Mouse (Mus musculus) myocyte (in vitro differentiated cells): ENCODE results near the gene Etd.

ENCODE experiments used
- E2F4 ChIP-seq: IDR thresholded peaks from one replicate; pipeline ENCODE4 v1.6.1; 2011; ENCODE audit warnings: mild to moderate bottlenecking, control low read depth, moderate library complexity; ENCODE audit not compliant: insufficient read depth
- MAX ChIP-seq: IDR thresholded peaks from one replicate; pipeline ENCODE4 v1.6.1; 2011; ENCODE audit warnings: low read depth, mild to moderate bottlenecking, control low read depth
- POLR2A ChIP-seq: IDR thresholded peaks from one replicate; pipeline ENCODE4 v1.6.1; 2011; ENCODE audit warnings: low read depth, mild to moderate bottlenecking, control low read depth, moderate library complexity; ENCODE audit not compliant: insufficient read length
- USF1 ChIP-seq: IDR thresholded peaks from one replicate; pipeline ENCODE4 v1.6.1; 2011; ENCODE audit warnings: low read depth, mild to moderate bottlenecking, control low read depth, moderate library complexity

DNA sequence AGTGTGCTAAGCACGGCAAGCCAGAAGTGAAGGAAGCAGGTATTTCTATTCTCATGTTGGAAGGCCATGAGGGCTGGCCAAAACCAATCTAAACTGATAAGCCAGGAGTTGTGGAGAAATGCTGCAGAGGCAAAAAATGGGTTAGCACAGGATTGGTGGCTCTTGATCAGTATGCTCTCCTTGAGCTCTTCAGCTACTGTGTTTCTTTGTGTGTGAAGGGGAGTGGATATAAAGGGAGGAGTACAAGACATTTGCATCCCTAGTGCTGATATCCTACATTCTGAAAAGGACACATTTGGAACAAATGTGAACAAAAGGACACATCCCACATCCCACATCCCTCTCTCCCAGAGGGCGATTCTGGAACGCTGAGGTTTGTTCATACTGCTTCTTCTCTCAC is at the start of gene Etd:
- no peak for TF ChIP-seq POLR2A
- TF ChIP-seq E2F4: no peak
- TF ChIP-seq USF1: no peak
- no peak for TF ChIP-seq MAX
